12 mouse cellular contexts compared by ENCODE assay signal in the genomic region with DNA sequence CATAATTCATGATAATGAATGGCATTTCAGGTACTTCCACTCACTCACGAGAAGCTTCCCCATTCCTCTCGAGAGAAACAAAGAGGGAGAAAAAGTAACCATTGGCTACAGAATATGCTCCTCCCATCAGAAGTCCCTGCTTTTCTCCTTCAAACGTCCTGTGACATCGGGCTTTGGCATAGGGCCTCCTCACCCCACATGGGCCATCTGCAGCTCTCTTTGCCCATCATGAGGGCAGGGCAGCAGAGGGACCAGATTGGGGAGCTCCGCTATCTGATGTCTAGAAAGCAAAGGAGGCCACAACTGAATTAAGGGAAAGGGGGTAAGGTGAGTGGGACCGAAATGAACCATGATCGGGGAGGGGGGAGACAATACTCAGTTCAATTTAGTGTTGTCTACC. TPM values are rescaled to one million over a fixed set of nuclear protein-coding genes. Genes with fewer than 3 reads are reported as not detected.
"Had no signal": no experiment of that assay in that cellular context is flagged by ENCODE, and none has a peak within 500 bp of the region (broad histone marks: within the 10 kb centered on the region; RNA-seq: fewer than 3 reads in every experiment).

No protein-coding gene starts in this region.

- DNase-seq: kidney, postnatal 10 days; kidney, postnatal 4 days; layer of hippocampus, adult 9-11 months; liver, embryonic 13.5 days; lung, adult 2 months; lung, postnatal 14 days; lung, postnatal 4 days; midbrain, embryonic 14.5 days; thymus, adult 18-20 months; thymus, postnatal 36 days had no signal

RNA-seq across cellular contexts. Expression of gene Dlgap1, which starts 47.6 kb away (rescaled TPM):
- total RNA-seq: megakaryocyte progenitor cell, adult 5-6 weeks; megakaryocyte-erythroid progenitor cell, adult 5-6 weeks had no signal
